Mouse (Mus musculus) erythroid progenitor cell, adult 5-6 weeks (primary cell): ENCODE results near the gene Mul1. TPM values are rescaled to one million over a fixed set of nuclear protein-coding genes. Genes with fewer than 3 reads are reported as not detected.

Experiments
- total RNA-seq, 2 experiments: library from RNA; stranded (forward) in 1 of 2; stranded (reverse) in 1 of 2; fragments of 150-400 nt in 1 of 2; fragments of 186-747, 209-891 nt in 1 of 2; gene quantifications; 2 replicates each; pipeline versions ENCODE4 v1.2.3 to v1.2.4; 2015 to 2017; ENCODE audit warnings: low replicate concordance in 2 of 2

Gene Mul1
- total RNA-seq, 2 experiments from 2014 or later, result 2.9 to 3.7 TPM

Other genes with a start within 250 kb of the Mul1 start
- gene Hp1bp3, start 218.4 kb upstream of the Mul1 start, total RNA-seq (2015; ENCODE audit: low replicate concordance), result 196 and 200 TPM in 2 replicates
- gene Hp1bp3, start 218.4 kb upstream of the Mul1 start, total RNA-seq (2017; ENCODE audit: low replicate concordance), result 276 and 356 TPM in 2 replicates
- 1.8 and 3.8 TPM in 2 replicates for gene Sh2d5, start 184.3 kb upstream of the Mul1 start, total RNA-seq (2015; ENCODE audit: low replicate concordance)
- gene Sh2d5, start 184.3 kb upstream of the Mul1 start, total RNA-seq (2017; ENCODE audit: low replicate concordance), result 3.5 and 3.8 TPM in 2 replicates
- 0.72 and 2.5 TPM in 2 replicates for gene Kif17, start 184.2 kb upstream of the Mul1 start, total RNA-seq (2015; ENCODE audit: low replicate concordance)
- 1.3 TPM in 1 of 2 replicates, not detected in the other for gene Kif17, start 184.2 kb upstream of the Mul1 start, total RNA-seq (2017; ENCODE audit: low replicate concordance)
- 65.6 and 81.3 TPM in 2 replicates for gene Ddost, start 129.9 kb upstream of the Mul1 start, total RNA-seq (2015; ENCODE audit: low replicate concordance)
- gene Ddost, start 129.9 kb upstream of the Mul1 start, total RNA-seq (2017; ENCODE audit: low replicate concordance), result 34.7 and 39.8 TPM in 2 replicates
- 20.2 and 26.8 TPM in 2 replicates for gene Pink1, start 108.4 kb upstream of the Mul1 start, total RNA-seq (2015; ENCODE audit: low replicate concordance)
- 20.8 and 36.6 TPM in 2 replicates for gene Pink1, start 108.4 kb upstream of the Mul1 start, total RNA-seq (2017; ENCODE audit: low replicate concordance)
- not detected in 2 replicates for gene Cda, start 66.7 kb upstream of the Mul1 start, total RNA-seq (2015; ENCODE audit: low replicate concordance)
- gene Cda, start 66.7 kb upstream of the Mul1 start, total RNA-seq (2017; ENCODE audit: low replicate concordance), result not detected in 2 replicates
- not detected in 2 replicates for gene Fam43b, start 38.1 kb upstream of the Mul1 start, total RNA-seq (2015; ENCODE audit: low replicate concordance)
- not detected in 2 replicates for gene Fam43b, start 38.1 kb upstream of the Mul1 start, total RNA-seq (2017; ENCODE audit: low replicate concordance)
- gene Camk2n1, start 19.6 kb downstream of the Mul1 start, total RNA-seq (2015; ENCODE audit: low replicate concordance), result 0.42 TPM in 1 of 2 replicates, not detected in the other
- gene Camk2n1, start 19.6 kb downstream of the Mul1 start, total RNA-seq (2017; ENCODE audit: low replicate concordance), result 0.30 TPM in 1 of 2 replicates, not detected in the other
- gene Vwa5b1, start 201.2 kb downstream of the Mul1 start, total RNA-seq (2015; ENCODE audit: low replicate concordance), result not detected in 2 replicates
- not detected in 2 replicates for gene Vwa5b1, start 201.2 kb downstream of the Mul1 start, total RNA-seq (2017; ENCODE audit: low replicate concordance)